Mouse (Mus musculus) heart, embryonic 16.5 days (tissue): ENCODE measurements around the gene Fcrla. TPM values are rescaled to one million over a fixed set of nuclear protein-coding genes. Genes with fewer than 3 reads are reported as not detected.
"Not testable (repeated sequence)": the region's sequence is repeated elsewhere in the genome, so short reads cannot be mapped to it uniquely, and the experiment has no call there.

Source experiments
- ATAC-seq: fragments of 200-750 bp; cut with Nextera tagmentation; replicated peaks from 2 replicates; pipeline ENCODE4 v1.8.0; 2017; ENCODE audit warnings: moderate number of reproducible peaks; ENCODE audit not compliant: insufficient read depth, low FRiP score; ENCODE audit errors: extremely low read depth
- H3K27ac ChIP-seq: fragments of 300-500 bp; sonication (generic); 2 replicates; pipeline ENCODE4 v1.5.1; 2014; ENCODE audit warnings: mild to moderate bottlenecking, low read length, control low read depth, moderate library complexity
- H3K27me3 ChIP-seq: fragments of 300-500 bp; sonication (generic); 2 replicates; pipeline ENCODE4 v1.6.1; 2014; ENCODE audit warnings: low read length, mixed read lengths; ENCODE audit not compliant: control insufficient read depth, insufficient read depth
- H3K36me3 ChIP-seq: fragments of 300-500 bp; sonication (generic); 2 replicates; pipeline ENCODE4 v1.6.1; 2014; ENCODE audit not compliant: control insufficient read depth, insufficient read depth
- H3K4me1 ChIP-seq: fragments of 300-500 bp; sonication (generic); 2 replicates; pipeline ENCODE4 v1.6.1; 2014; ENCODE audit warnings: low read length, mixed read lengths; ENCODE audit not compliant: control insufficient read depth, insufficient read depth
- H3K4me2 ChIP-seq: fragments of 300-500 bp; sonication (generic); 2 replicates; pipeline ENCODE4 v1.6.1; 2014; ENCODE audit warnings: low read depth, mild to moderate bottlenecking, control low read depth, low read length
- H3K4me3 ChIP-seq: fragments of 300-500 bp; sonication (generic); 2 replicates; pipeline ENCODE4 v1.5.1; 2014; ENCODE audit warnings: mild to moderate bottlenecking, control low read depth, low read length
- H3K9ac ChIP-seq: fragments of 300-500 bp; sonication (generic); 2 replicates; pipeline ENCODE4 v1.6.1; 2014; ENCODE audit warnings: low read length, control low read depth
- H3K9me3 ChIP-seq: fragments of 300-500 bp; sonication (generic); replicated peaks from 2 replicates; pipeline ENCODE4 v1.6.1; 2016; ENCODE audit warnings: low read length; ENCODE audit not compliant: control insufficient read depth
- WGBS: fragments of 180-500 bp; shearing (Covaris S2); extraction: QIAGEN DNeasy Blood & Tissue Kit; methylation state at CpG from one replicate; pipeline ENCODE4 v1.1.7; 2014; 5-methylcytosine and 5-hydroxymethylcytosine counted together
- polyA plus RNA-seq: library from polyadenylated mRNA; unstranded; fragments of >200 nt; fragmentation: Nextera tagmentation; extraction: Ambion mirVana; gene quantifications from 2 replicates; pipeline ENCODE4 v1.2.1, GENCODE M21; 2015

Gene Fcrla
- polyA plus RNA-seq, 1 experiment from 2014 or later = 0.20 TPM

DNA sequence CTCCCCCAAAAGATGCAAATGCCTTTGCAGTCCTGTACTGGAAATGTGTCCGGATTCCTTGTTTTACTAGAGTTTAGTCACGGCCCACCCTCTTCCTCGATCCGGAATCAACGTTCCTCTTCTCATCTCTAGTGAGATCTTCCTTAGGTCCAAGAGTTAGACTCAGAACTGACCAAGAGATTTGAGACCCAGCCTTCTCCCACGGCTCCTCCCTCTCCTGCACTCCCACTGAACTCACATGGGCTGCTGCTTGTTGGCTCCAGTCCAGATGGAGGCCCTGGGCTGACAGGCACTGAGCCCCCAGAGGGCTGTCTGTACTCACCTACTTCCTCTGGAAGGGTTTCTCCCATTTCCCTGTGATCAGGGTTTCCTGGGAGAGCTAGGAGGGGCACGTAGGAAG, 35.7 kb upstream of the Fcrla start:
- H3K27me3 ChIP-seq = no peaks in the 10 kb centered on the region
- no peaks in the 10 kb centered on the region for H3K36me3 ChIP-seq
- no peak overlapping the region for H3K9ac ChIP-seq
- ATAC-seq = peak; percentile 66; the same call in 1 of the 2 replicates
- H3K27ac ChIP-seq = peak overlapping the region; percentile 82; the same call in 1 of the 2 replicates
- peaks cover 23% of the 10 kb centered on the region for H3K4me1 ChIP-seq
- no peak overlapping the region for H3K4me2 ChIP-seq
- 55% methylated on average over 7 of the region's 7 CpGs for WGBS
- H3K9me3 ChIP-seq = no peaks in the 10 kb centered on the region
- H3K4me3 ChIP-seq = no peak overlapping the region

DNA sequence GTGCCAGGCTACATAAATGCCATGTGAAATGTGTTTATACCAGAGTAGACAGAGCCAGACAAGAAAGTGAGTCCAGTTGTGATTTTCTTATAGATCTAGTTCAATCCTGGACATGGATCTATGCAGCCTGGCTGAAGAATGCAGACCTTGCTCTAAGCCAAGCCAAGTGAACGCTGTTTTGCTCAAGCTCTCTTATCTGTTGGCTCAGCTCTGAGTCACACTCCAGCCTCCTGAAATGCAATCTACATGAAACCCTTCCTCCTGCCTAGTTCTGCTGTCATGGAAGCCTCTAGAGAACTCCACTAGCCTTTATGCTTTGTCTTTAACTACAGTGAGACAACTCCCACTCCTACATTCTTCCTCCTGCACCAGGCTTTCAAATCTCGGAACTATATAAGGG, 34.9 kb upstream of the Fcrla start:
- Histone ChIP-seq H3K4me2 (peak overlapping the region; percentile 11; the same call in 1 of the 2 replicates), H3K4me1 (peaks cover 23% of the 10 kb centered on the region), H3K27ac (peak overlapping the region; percentile 82), H3K9me3 (no peaks in the 10 kb centered on the region), H3K27me3 (no peaks in the 10 kb centered on the region), H3K9ac (no peak overlapping the region), H3K36me3 (no peaks in the 10 kb centered on the region), H3K4me3 (no peak overlapping the region)
- WGBS = 19% methylated on average over 2 of the region's 2 CpGs
- ATAC-seq = peak; percentile 78

DNA sequence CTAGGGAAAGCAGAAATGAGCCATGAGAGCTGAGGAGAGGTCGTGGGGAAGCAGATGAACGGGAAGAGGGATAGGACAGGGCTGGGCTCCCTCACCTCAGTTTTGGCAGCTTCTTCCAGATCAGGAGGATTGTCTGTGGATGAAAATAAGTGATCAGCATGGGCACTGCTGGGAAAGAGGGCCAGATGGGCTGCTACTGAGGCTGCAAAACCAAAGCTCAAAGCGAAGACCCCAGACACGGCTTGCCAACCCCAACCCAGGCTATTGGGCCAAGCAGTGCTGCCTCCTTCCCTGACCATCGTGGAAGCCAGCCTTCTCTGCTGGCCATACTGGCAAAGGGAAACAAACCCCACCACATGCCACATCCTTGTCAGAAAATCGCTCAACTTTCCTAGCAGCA, 33.7 kb upstream of the Fcrla start:
- no peak for ATAC-seq
- Histone ChIP-seq H3K4me3 (no peak overlapping the region), H3K36me3 (no peaks in the 10 kb centered on the region), H3K4me1 (peaks cover 23% of the 10 kb centered on the region), H3K27me3 (no peaks in the 10 kb centered on the region), H3K4me2 (no peak overlapping the region), H3K9me3 (no peaks in the 10 kb centered on the region), H3K9ac (no peak overlapping the region), H3K27ac (no peak overlapping the region)
- 86% methylated on average over 6 of the region's 6 CpGs for WGBS

DNA sequence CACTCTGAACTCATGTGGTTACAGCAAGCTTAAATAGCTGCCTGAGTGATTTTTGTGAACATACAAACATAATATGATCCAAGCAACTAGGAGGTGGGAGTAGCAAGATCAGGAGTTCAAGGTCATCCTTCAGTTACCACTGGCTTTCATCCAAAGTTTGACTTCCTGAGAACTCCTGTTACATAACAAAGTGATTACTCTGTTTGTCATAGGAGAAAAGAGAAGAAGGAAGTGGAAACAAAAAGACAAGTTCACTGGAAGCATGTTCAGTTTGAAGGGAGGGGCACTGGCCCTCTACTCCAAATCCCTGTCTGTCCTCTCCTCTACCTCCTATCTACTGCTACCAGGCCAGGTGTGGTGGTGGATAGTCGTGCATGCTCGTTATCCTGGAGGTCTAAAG, 32.4 kb upstream of the Fcrla start:
- Histone ChIP-seq H3K4me2 (no peak overlapping the region), H3K36me3 (no peaks in the 10 kb centered on the region), H3K27ac (no peak overlapping the region), H3K4me3 (no peak overlapping the region), H3K9me3 (no peaks in the 10 kb centered on the region), H3K9ac (no peak overlapping the region), H3K4me1 (peaks cover 23% of the 10 kb centered on the region), H3K27me3 (no peaks in the 10 kb centered on the region)
- WGBS = 59% methylated on average over 2 of the region's 2 CpGs
- ATAC-seq = no peak

DNA sequence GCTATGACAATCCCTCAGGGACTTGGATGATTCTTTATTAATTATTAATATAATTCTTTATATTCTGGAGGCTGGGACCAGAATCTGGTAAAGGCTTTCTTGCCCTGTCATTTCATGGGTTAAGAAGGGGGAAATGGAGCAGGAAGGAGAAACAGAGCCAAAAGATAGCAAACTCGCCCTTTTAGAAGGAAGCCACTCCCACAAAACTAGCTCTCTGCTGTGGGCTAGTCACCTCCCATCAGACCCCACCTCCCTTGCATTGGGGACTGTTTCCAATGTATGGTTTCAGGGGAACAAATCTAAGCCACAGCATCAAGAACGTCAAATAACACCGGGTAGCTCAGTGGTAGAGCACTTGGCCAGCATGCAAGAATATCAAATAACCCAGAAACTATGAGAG, 30.8 kb upstream of the Fcrla start:
- Histone ChIP-seq H3K4me2 (no peak overlapping the region), H3K36me3 (no peaks in the 10 kb centered on the region), H3K27me3 (no peaks in the 10 kb centered on the region), H3K4me3 (no peak overlapping the region), H3K9me3 (no peaks in the 10 kb centered on the region), H3K9ac (no peak overlapping the region), H3K4me1 (peaks cover 21% of the 10 kb centered on the region), H3K27ac (no peak overlapping the region)
- ATAC-seq = no peak
- WGBS = 47% methylated on average over 3 of the region's 3 CpGs

DNA sequence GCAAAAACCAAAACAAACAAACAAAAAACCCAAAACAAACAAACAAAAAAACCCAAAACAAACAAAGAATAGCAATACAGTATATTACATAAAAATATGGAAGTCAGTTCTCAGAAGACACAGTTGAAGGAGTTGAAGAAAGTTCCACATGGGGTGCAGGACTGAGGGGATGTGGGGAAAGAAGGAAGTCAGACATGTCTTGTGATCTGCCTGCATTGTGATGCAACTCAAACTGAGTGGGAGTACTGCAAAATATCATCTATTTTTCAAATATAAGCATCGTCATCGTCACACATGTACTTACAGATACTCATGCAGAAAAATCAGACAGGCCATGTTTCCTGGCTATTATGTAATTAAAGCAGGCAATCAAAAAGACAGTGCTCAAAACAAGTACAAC, 25.8 kb upstream of the Fcrla start:
- H3K4me1 ChIP-seq = no peaks in the 10 kb centered on the region
- no peak overlapping the region for H3K4me2 ChIP-seq
- H3K9me3 ChIP-seq = no peaks in the 10 kb centered on the region
- H3K27ac ChIP-seq = no peak overlapping the region
- ATAC-seq = no peak
- H3K9ac ChIP-seq = no peak overlapping the region
- no peaks in the 10 kb centered on the region for H3K36me3 ChIP-seq
- H3K4me3 ChIP-seq = no peak overlapping the region
- no peaks in the 10 kb centered on the region for H3K27me3 ChIP-seq
- 81% methylated on average over 2 of the region's 2 CpGs for WGBS

DNA sequence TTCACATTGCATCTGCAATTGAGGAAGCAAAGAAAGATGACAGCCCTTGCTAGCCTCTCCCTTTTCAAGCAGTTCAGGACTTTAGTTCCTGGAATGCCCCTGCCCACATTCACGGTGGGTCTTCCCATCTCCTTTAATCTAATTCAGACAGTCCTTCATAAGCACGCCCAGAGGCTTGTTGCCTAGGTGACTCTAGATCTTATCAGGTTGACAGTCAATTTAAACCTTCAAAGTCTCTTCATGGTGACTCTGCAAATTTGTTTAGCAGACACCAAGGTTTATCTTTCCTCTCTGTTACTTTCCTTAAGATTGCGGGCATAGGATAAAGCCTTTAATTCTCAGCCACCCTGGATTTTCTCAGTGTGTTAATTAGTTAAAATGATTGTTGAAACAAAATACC, 23.4 kb upstream of the Fcrla start:
- Histone ChIP-seq H3K9me3 (peaks cover 5% of the 10 kb centered on the region; the same call in 1 of the 2 replicates), H3K4me3 (no peak overlapping the region), H3K4me2 (no peak overlapping the region), H3K27me3 (no peaks in the 10 kb centered on the region), H3K36me3 (no peaks in the 10 kb centered on the region), H3K9ac (no peak overlapping the region), H3K27ac (no peak overlapping the region), H3K4me1 (no peaks in the 10 kb centered on the region)
- WGBS = 43% methylated on average over 3 of the region's 3 CpGs
- no peak for ATAC-seq

DNA sequence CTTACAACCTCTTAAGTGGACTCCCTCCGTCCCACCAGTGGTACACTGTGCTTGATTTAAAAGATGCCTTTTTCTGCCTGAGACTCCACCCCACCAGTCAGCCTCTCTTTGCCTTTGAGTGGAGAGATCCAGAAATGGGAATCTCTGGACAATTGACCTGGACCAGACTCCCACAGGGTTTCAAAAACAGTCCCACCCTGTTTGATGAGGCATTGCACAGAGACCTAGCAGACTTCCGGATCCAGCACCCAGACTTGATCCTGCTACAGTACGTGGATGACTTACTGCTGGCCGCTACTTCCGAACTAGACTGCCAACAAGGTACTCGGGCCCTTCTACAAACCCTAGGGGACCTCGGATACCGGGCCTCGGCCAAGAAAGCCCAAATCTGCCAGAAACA, 17.5 kb upstream of the Fcrla start:
- 100% methylated on average over 3 of the region's 9 CpGs for WGBS
- not testable (repeated sequence) for H3K27ac ChIP-seq, H3K4me1 ChIP-seq, H3K4me3 ChIP-seq, H3K9ac ChIP-seq, H3K36me3 ChIP-seq, ATAC-seq, H3K4me2 ChIP-seq, H3K27me3 ChIP-seq
- H3K9me3 ChIP-seq = peaks cover 13% of the 10 kb centered on the region; the same call in 1 of the 2 replicates

DNA sequence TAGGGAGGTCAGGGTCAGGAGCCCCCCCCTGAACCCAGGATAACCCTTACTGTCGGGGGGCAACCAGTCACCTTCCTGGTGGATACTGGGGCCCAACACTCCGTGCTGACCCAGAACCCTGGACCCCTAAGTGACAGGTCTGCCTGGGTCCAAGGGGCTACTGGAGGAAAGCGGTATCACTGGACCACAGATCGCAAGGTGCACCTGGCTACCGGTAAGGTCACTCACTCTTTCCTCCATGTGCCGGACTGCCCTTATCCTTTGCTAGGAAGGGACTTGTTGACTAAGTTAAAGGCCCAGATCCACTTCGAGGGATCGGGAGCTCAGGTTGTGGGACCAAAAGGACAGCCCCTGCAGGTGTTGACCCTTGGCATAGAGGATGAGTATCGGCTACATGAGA, 16.8 kb upstream of the Fcrla start:
- not testable (repeated sequence) for H3K9ac ChIP-seq, H3K4me3 ChIP-seq, H3K4me1 ChIP-seq, H3K27me3 ChIP-seq, H3K36me3 ChIP-seq, H3K4me2 ChIP-seq, ATAC-seq, H3K27ac ChIP-seq
- 92% methylated on average over 9 of the region's 9 CpGs for WGBS
- H3K9me3 ChIP-seq = peaks cover 13% of the 10 kb centered on the region; the same call in 1 of the 2 replicates

DNA sequence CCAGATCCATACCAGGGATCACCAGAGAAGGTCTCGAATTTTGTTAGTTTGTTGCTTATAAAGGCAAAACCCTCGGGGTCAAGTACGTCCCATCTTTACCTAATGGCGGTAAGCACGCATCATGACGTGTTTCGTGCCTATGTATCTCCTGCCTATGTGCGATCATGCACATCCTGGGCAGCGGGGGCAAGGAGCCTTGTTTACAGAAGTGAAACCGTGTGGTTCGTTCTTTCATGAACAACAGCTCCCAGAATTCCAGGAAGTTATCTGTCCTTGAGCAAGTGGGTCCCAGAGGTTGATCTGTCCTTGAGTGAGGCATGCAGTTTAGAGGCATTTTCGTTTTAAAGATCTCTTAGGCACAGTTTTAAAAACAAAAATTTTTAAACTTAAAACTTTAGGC, 11.9 kb upstream of the Fcrla start:
- ATAC-seq = no peak
- Histone ChIP-seq H3K9ac (no peak overlapping the region), H3K4me2 (no peak overlapping the region), H3K27me3 (no peaks in the 10 kb centered on the region), H3K4me1 (no peaks in the 10 kb centered on the region), H3K27ac (no peak overlapping the region), H3K4me3 (no peak overlapping the region), H3K9me3 (peaks cover 8% of the 10 kb centered on the region), H3K36me3 (no peaks in the 10 kb centered on the region)
- WGBS = 84% methylated on average over 12 of the region's 12 CpGs
